ENCODE assay signal across 23 mouse cellular contexts in the genomic region with DNA sequence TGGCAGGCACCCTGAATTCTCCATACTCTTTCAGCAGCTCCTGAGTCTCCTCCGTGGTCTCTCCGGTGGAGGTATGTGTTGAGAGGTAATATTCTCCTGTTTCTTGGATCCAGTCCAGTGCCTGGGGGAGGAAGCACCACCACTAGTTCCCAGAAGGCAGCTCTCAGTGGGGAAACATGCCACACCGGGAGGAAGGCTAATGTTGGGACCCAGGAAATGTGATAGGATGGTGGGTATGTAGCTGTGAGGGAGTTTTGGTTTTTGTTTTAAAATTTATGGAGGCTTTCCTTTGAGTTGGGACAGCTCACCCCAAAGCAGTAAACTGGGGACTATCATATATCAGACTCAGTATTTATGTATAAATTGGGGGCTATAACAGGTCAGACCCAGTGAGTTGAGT.
"Had no signal": no experiment of that assay in that cellular context is flagged by ENCODE, and none has a peak within 500 bp of the region (broad histone marks: within the 10 kb centered on the region; RNA-seq: fewer than 3 reads in every experiment).

No protein-coding gene starts in this region.

- H3K27me3 ChIP-seq: limb, embryonic 13.5 days; liver, embryonic 12.5 days; liver, embryonic 15.5 days; lung, embryonic 15.5 days; midbrain, embryonic 13.5 days; neural tube, embryonic 13.5 days; stomach, embryonic 15.5 days had no signal

- H3K4me1 ChIP-seq: limb, embryonic 10.5 days; liver, embryonic 12.5 days; liver, embryonic 15.5 days; lung, embryonic 15.5 days; neural tube, embryonic 13.5 days; stomach, embryonic 15.5 days had no signal

- H3K4me3 ChIP-seq: limb, embryonic 10.5 days; limb, embryonic 13.5 days; liver, embryonic 12.5 days; liver, embryonic 15.5 days; lung, embryonic 15.5 days; megakaryocyte, embryonic 14.5 days; midbrain, embryonic 10.5 days; midbrain, embryonic 13.5 days; myocyte; neural tube, embryonic 13.5 days; stomach, embryonic 15.5 days had no signal

- H3K36me3 ChIP-seq: liver, embryonic 12.5 days; liver, embryonic 15.5 days; stomach, embryonic 15.5 days had no signal

- DNase-seq: kidney, adult 8-10 months; kidney, postnatal 14 days; layer of hippocampus, adult 9-11 months; liver; lung, adult 18-20 months; lung, postnatal 10 days; lung, postnatal 36 days; retina, postnatal 1 day; right cerebral cortex, postnatal 25 days; spleen, adult 18-20 months; thymus, postnatal 25 days had no signal

- H3K9ac ChIP-seq: limb, embryonic 13.5 days; liver, embryonic 12.5 days; liver, embryonic 15.5 days; lung, embryonic 15.5 days; midbrain, embryonic 13.5 days; neural tube, embryonic 13.5 days; stomach, embryonic 15.5 days had no signal

- H3K27ac ChIP-seq: limb, embryonic 10.5 days; limb, embryonic 13.5 days; liver, embryonic 12.5 days; liver, embryonic 15.5 days; lung, embryonic 15.5 days; midbrain, embryonic 10.5 days; midbrain, embryonic 13.5 days; neural tube, embryonic 13.5 days; stomach, embryonic 15.5 days had no signal

- H3K9me3 ChIP-seq: limb, embryonic 10.5 days; limb, embryonic 13.5 days; liver, embryonic 12.5 days; liver, embryonic 15.5 days; lung, embryonic 15.5 days; megakaryocyte, embryonic 14.5 days; midbrain, embryonic 10.5 days; midbrain, embryonic 13.5 days; neural tube, embryonic 13.5 days; stomach, embryonic 15.5 days had no signal

- H3K4me2 ChIP-seq: limb, embryonic 13.5 days; liver, embryonic 12.5 days; lung, embryonic 15.5 days; midbrain, embryonic 13.5 days; neural tube, embryonic 13.5 days; stomach, embryonic 15.5 days had no signal

- ATAC-seq: liver, embryonic 12.5 days; midbrain, embryonic 13.5 days; midbrain, embryonic 16.5 days had no signal
